Mouse (Mus musculus): Measurements from ENCODE around the gene Nek7. TPM values are rescaled to one million over a fixed set of nuclear protein-coding genes. Genes with fewer than 3 reads are reported as not detected.
A peak's percentile ranks its signal among the peaks of the same experiment; 100 is the strongest.

Gene Nek7
- polyA plus RNA-seq, 1 experiment from 2014 or later, result 16.0 TPM

DNA sequence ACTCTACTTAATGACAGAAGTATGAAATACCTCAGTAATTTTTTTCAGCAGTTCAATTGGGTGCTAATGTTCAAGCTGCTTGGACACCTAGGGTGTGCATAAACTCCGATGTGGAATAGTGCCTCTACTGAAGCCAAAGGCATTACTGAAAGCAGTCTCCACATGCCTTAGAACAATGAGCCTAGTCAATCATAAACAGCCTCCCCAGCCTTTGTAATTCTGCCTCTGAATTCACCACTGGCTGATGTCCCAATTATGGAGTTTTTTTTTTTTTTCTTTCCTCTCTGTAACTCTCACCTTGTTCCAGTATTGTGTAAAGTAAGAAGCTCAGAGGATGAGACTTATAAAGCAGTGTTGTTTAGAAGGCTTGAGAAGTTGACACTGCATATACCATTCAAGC, 3.9 kb upstream of the Nek7 start:
- Histone ChIP-seq H3K27ac (replicated peaks) (no peak overlapping the region), H3K9ac (no peak overlapping the region), H3K4me3 (replicated peaks) (no peak overlapping the region), H3K9me3 (replicated peaks) (no peaks in the 10 kb centered on the region), H3K4me1 (replicated peaks) (peaks cover 11% of the 10 kb centered on the region), H3K4me2 (no peak overlapping the region), H3K36me3 (replicated peaks) (no peaks in the 10 kb centered on the region), H3K27me3 (no peaks in the 10 kb centered on the region)
- no peak for ATAC-seq (ENCODE audit: insufficient read depth)
- WGBS (ENCODE audit: insufficient replicate concordance), result 64% methylated on average over 1 of the region's 1 CpGs

- Histone ChIP-seq H3K4me2 (no peak overlapping the region), H3K27ac (replicated peaks) (no peak overlapping the region), H3K36me3 (replicated peaks) (no peaks in the 10 kb centered on the region), H3K27me3 (no peaks in the 10 kb centered on the region), H3K9me3 (replicated peaks) (no peaks in the 10 kb centered on the region), H3K4me3 (replicated peaks) (no peak overlapping the region), H3K4me1 (replicated peaks) (peaks cover 19% of the 10 kb centered on the region), H3K9ac (no peak overlapping the region)
- WGBS (ENCODE audit: insufficient replicate concordance), result 72% methylated on average over 5 of the region's 5 CpGs
- no peak for ATAC-seq (ENCODE audit: insufficient read depth)
Observed at GRCm38 (mm10) chr1:138622831-138623230, 2.9 kb upstream of the Nek7 start.

DNA sequence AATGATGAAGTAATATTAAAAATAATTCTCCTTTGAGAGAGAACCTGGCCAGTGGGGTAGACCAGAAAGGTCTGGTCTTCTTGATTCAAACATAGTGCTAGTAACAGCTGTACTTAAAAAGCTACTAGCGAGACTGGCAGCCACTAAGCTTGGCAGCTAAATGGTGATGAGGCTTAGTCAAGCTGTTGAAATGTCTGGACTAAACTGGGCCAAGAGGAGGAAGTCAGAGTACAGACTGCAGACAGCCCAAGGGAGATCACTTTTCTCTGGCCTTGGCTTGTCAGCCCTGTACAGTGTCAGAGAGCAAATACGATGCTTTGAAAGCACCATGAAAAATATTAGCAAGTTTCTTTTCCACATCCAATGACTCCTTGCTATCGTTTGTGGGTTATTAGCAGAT, 2.5 kb upstream of the Nek7 start:
- Histone ChIP-seq H3K27me3 (no peaks in the 10 kb centered on the region), H3K9me3 (replicated peaks) (no peaks in the 10 kb centered on the region), H3K4me2 (no peak overlapping the region), H3K27ac (replicated peaks) (no peak overlapping the region), H3K4me3 (replicated peaks) (no peak overlapping the region), H3K9ac (no peak overlapping the region), H3K36me3 (replicated peaks) (no peaks in the 10 kb centered on the region), H3K4me1 (replicated peaks) (peaks cover 23% of the 10 kb centered on the region)
- ATAC-seq (ENCODE audit: insufficient read depth), result no peak
- 64% methylated on average over 3 of the region's 3 CpGs for WGBS (ENCODE audit: insufficient replicate concordance)

- Histone ChIP-seq H3K4me2 (peak overlapping the region; percentile 93), H3K27me3 (no peaks in the 10 kb centered on the region), H3K9me3 (replicated peaks) (no peaks in the 10 kb centered on the region), H3K36me3 (replicated peaks) (no peaks in the 10 kb centered on the region), H3K9ac (peak overlapping the region; percentile 97), H3K4me3 (replicated peaks) (peak overlapping the region; percentile 96), H3K27ac (replicated peaks) (peak overlapping the region; percentile 98), H3K4me1 (replicated peaks) (peaks cover 26% of the 10 kb centered on the region)
- WGBS (ENCODE audit: insufficient replicate concordance), result under 1% methylated on average over 83 of the region's 83 CpGs
- ATAC-seq (ENCODE audit: insufficient read depth), result peak; percentile 91
Observed at GRCm38 (mm10) chr1:138619114-138619971, 598 bp downstream of the Nek7 start.

DNA sequence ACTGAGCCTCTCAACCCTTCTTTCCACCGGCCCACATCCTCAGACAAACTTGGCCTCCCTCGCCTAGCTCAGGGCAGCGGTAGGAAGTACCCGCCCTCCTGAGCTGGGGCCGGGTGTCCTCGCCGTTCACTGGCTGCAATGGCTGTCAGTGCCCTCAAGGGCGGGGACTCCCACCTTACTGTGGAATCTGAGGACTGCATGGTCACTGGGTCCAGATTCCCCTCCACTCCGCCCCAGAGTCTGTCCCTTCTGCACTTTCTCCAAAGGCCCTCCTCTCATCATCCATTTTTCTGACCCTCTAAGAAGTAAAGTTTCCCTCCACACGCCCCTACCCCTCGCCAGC, 2.0 kb downstream of the Nek7 start:
- no peaks in the 10 kb centered on the region for H3K27me3 ChIP-seq
- ATAC-seq (ENCODE audit: insufficient read depth), result peak; percentile 75
- H3K9ac ChIP-seq, result peak overlapping the region; percentile 97
- WGBS (ENCODE audit: insufficient replicate concordance), result under 1% methylated on average over 11 of the region's 11 CpGs
- no peaks in the 10 kb centered on the region for H3K9me3 ChIP-seq (replicated peaks)
- peak overlapping the region; percentile 93 for H3K4me2 ChIP-seq
- peaks cover 28% of the 10 kb centered on the region for H3K4me1 ChIP-seq (replicated peaks)
- peak overlapping the region; percentile 98 for H3K27ac ChIP-seq (replicated peaks)
- peak overlapping the region; percentile 96 for H3K4me3 ChIP-seq (replicated peaks)
- H3K36me3 ChIP-seq (replicated peaks), result no peaks in the 10 kb centered on the region

DNA sequence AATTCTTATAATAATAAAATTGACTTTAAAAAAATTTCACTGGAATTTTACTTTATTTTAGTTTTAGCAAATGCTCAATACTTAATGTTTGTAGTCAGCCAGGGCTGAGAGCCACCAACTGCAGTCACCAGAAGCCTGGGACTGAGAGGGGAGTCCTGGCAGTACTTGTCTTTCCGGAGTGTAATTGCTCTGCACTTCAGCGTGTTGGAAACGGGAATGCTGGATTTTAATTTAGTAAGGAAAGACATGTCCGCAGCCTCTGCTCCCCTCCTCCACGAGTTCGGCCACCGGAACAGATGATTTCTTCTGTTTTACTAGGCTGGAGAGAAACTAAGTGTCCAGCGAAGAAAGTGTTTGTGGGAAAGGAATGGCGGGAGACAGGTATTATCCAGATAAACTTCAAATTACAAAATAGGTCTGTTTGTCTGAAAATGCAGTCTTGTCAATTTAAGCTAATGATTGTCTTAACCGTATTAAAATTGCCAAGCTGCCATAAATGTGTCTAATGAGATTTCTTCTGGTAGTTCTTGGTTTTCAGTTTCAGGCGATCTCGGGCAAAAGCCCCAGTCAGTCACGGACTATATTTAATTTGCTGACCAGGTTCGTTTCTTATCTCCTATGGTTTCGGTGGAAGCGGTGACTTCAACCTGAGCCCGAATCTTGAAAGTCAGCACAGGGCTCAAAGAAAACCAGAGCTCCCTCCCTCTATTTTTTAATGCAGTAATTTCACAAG, 2.5 kb downstream of the Nek7 start:
- H3K4me1 ChIP-seq (replicated peaks), result peaks cover 29% of the 10 kb centered on the region
- H3K9me3 ChIP-seq (replicated peaks), result no peaks in the 10 kb centered on the region
- peak overlapping the region; percentile 97 for H3K9ac ChIP-seq
- H3K27ac ChIP-seq (replicated peaks), result peak overlapping the region; percentile 98
- H3K36me3 ChIP-seq (replicated peaks), result no peaks in the 10 kb centered on the region
- ATAC-seq (ENCODE audit: insufficient read depth), result no peak
- 20% methylated on average over 17 of the region's 17 CpGs for WGBS (ENCODE audit: insufficient replicate concordance)
- peak overlapping the region; percentile 93 for H3K4me2 ChIP-seq
- H3K27me3 ChIP-seq, result no peaks in the 10 kb centered on the region
- peak overlapping the region; percentile 96 for H3K4me3 ChIP-seq (replicated peaks)

DNA sequence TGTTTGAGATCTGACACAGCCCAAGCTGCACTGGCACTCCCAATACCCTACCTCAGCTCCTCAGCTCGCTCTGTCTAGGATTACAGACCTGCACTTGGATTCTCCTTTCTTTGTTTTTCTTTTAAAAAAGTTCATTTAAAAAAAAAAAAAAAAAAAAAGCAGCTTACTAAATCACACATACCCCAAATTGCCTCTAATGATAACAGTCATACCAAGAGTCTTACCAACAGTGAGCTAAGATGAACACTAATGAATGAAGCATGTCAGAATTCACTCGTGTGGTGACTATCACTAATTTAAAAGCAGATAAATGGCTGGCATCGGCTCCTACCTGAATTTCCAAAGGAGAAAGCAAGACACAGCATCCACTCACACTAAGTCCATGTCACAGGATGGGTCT, 4.6 kb downstream of the Nek7 start:
- WGBS (ENCODE audit: insufficient replicate concordance), result 73% methylated on average over 3 of the region's 3 CpGs
- Histone ChIP-seq H3K27me3 (no peaks in the 10 kb centered on the region), H3K4me3 (replicated peaks) (no peak overlapping the region), H3K9ac (no peak overlapping the region), H3K4me1 (replicated peaks) (peaks cover 23% of the 10 kb centered on the region), H3K9me3 (replicated peaks) (no peaks in the 10 kb centered on the region), H3K36me3 (replicated peaks) (no peaks in the 10 kb centered on the region), H3K27ac (replicated peaks) (no peak overlapping the region), H3K4me2 (no peak overlapping the region)
- ATAC-seq (ENCODE audit: insufficient read depth), result no peak

DNA sequence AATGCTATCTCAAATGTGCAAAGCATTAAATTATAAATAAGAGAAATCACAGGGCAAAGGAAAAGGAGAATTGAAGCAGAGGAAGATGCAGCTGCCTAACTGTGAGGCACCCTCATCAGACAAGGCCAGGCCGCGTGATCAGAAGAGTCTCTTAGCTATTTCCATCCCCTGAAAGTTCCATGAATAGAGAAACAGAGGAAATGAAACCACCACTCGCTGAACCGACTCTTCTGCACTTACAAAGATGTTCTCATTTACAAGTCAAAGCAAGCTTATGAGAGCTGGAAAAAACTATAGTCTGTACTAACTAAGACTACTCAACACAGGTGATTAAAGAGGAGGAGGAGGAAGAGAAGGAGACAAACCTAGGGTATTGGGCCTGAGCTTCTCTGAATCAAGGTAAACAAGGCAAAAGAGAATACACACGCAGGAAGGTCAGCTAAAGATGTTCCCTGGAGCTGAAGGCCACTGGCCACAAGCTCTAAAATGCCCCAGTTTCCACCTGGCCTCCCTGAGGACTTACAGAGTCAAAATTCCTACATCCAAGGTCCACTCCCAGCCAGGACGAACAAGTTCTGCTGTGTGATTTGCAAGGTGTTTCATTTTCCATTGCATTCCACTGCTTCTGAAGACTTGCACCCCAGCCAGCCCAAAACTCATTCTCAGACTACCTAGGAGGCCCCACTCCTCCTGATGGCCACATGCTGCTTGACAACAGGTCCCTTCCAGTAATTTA, 5.2 kb downstream of the Nek7 start:
- Histone ChIP-seq H3K36me3 (replicated peaks) (no peaks in the 10 kb centered on the region), H3K4me3 (replicated peaks) (no peak overlapping the region), H3K27ac (replicated peaks) (no peak overlapping the region), H3K27me3 (no peaks in the 10 kb centered on the region), H3K4me1 (replicated peaks) (peaks cover 18% of the 10 kb centered on the region), H3K4me2 (no peak overlapping the region), H3K9ac (no peak overlapping the region), H3K9me3 (replicated peaks) (no peaks in the 10 kb centered on the region)
- 52% methylated on average over 6 of the region's 6 CpGs for WGBS (ENCODE audit: insufficient replicate concordance)
- ATAC-seq (ENCODE audit: insufficient read depth), result no peak

- ATAC-seq (ENCODE audit: insufficient read depth), result no peak
- peaks cover 3% of the 10 kb centered on the region; the same call in 1 of the 2 replicates for H3K4me1 ChIP-seq (replicated peaks)
- H3K4me3 ChIP-seq (replicated peaks), result no peak overlapping the region
Observed at GRCm38 (mm10) chr1:138612177-138612576, 7.8 kb downstream of the Nek7 start.

GRCm38 (mm10) chr1:138609176-138609575, 10.8 kb downstream of the Nek7 start:
- H3K9ac ChIP-seq, result no peak overlapping the region
- no peak overlapping the region for H3K4me2 ChIP-seq
- no peak for ATAC-seq (ENCODE audit: insufficient read depth)
- no peaks in the 10 kb centered on the region for H3K9me3 ChIP-seq (replicated peaks)
- H3K4me3 ChIP-seq (replicated peaks), result no peak overlapping the region
- no peaks in the 10 kb centered on the region; the same call in 1 of the 2 replicates for H3K36me3 ChIP-seq (replicated peaks)
- no peaks in the 10 kb centered on the region for H3K27me3 ChIP-seq
- peaks cover 6% of the 10 kb centered on the region; the same call in 1 of the 2 replicates for H3K4me1 ChIP-seq (replicated peaks)
- H3K27ac ChIP-seq (replicated peaks), result no peak overlapping the region
- 73% methylated on average over 12 of the region's 12 CpGs for WGBS (ENCODE audit: insufficient replicate concordance)

More at GRCm38 (mm10) chr1:138612177-138612576, 7.8 kb downstream of the Nek7 start:
- Histone ChIP-seq H3K27ac (replicated peaks) (no peak overlapping the region), H3K27me3 (no peaks in the 10 kb centered on the region), H3K4me2 (no peak overlapping the region), H3K9me3 (replicated peaks) (no peaks in the 10 kb centered on the region), H3K36me3 (replicated peaks) (no peaks in the 10 kb centered on the region; the same call in 1 of the 2 replicates), H3K9ac (no peak overlapping the region)
- 74% methylated on average over 1 of the region's 1 CpGs for WGBS (ENCODE audit: insufficient replicate concordance)

- H3K27me3 ChIP-seq, result no peaks in the 10 kb centered on the region
- no peaks in the 10 kb centered on the region; the same call in 1 of the 2 replicates for H3K36me3 ChIP-seq (replicated peaks)
- no peak for ATAC-seq (ENCODE audit: insufficient read depth)
- H3K9ac ChIP-seq, result no peak overlapping the region
- H3K4me3 ChIP-seq (replicated peaks), result no peak overlapping the region
- peaks cover 6% of the 10 kb centered on the region; the same call in 1 of the 2 replicates for H3K4me1 ChIP-seq (replicated peaks)
- 81% methylated on average over 7 of the region's 7 CpGs for WGBS (ENCODE audit: insufficient replicate concordance)
- no peak overlapping the region for H3K4me2 ChIP-seq
- H3K27ac ChIP-seq (replicated peaks), result no peak overlapping the region
- H3K9me3 ChIP-seq (replicated peaks), result no peaks in the 10 kb centered on the region
Observed at GRCm38 (mm10) chr1:138608336-138608735, 11.6 kb downstream of the Nek7 start.
